Mouse (Mus musculus) forebrain, embryonic 14.5 days (tissue): ENCODE measurements around the gene Ctsl. TPM values are rescaled to one million over a fixed set of nuclear protein-coding genes. Genes with fewer than 3 reads are reported as not detected.

Experiments
- ATAC-seq: fragments of 200-750 bp; cut with Nextera tagmentation; 2 replicates; pipeline ENCODE4 v1.8.0; 2017; ENCODE audit warnings: mild to moderate bottlenecking, moderate library complexity
- DNase-seq: peaks from one replicate; pipeline ENCODE4 v3.0.0-alpha.2; 2015; ENCODE audit warnings: low spot score
- H3K27ac ChIP-seq: fragments of 300-500 bp; sonication (generic); 2 replicates; pipeline ENCODE4 v1.5.1; 2014; ENCODE audit warnings: low read depth, mild to moderate bottlenecking, control low read depth, low read length, moderate library complexity
- H3K27me3 ChIP-seq: fragments of 300-500 bp; sonication (generic); replicated peaks from 2 replicates; pipeline ENCODE4 v1.6.1; 2014; ENCODE audit warnings: low read length, control low read depth, mixed read lengths; ENCODE audit not compliant: control insufficient read depth, insufficient read depth
- H3K36me3 ChIP-seq: fragments of 300-500 bp; sonication (generic); 2 replicates; pipeline ENCODE4 v1.6.1; 2014; ENCODE audit warnings: low read length, control low read depth; ENCODE audit not compliant: control insufficient read depth, insufficient read depth
- H3K4me1 ChIP-seq: fragments of 300-500 bp; sonication (generic); 2 replicates; pipeline ENCODE4 v1.6.1; 2014; ENCODE audit warnings: antibody characterized with exemption, low read length, control low read depth; ENCODE audit not compliant: control insufficient read depth, insufficient read depth
- H3K4me2 ChIP-seq: fragments of 300-500 bp; sonication (generic); 2 replicates; pipeline ENCODE4 v1.6.1; 2014; ENCODE audit warnings: mild to moderate bottlenecking, control low read depth, low read length
- H3K4me3 ChIP-seq: fragments of 300-500 bp; sonication (generic); 2 replicates; pipeline ENCODE4 v1.5.1; 2014; ENCODE audit warnings: low read depth, low read length, control low read depth
- H3K9ac ChIP-seq: fragments of 300-500 bp; sonication (generic); 2 replicates; pipeline ENCODE4 v1.6.1; 2014; ENCODE audit warnings: mild to moderate bottlenecking, low read length, control low read depth, moderate library complexity
- H3K9me3 ChIP-seq: fragments of 300-500 bp; sonication (generic); replicated peaks from 2 replicates; pipeline ENCODE4 v1.6.1; 2016; ENCODE audit warnings: low read length, control low read depth, mixed read lengths; ENCODE audit not compliant: control insufficient read depth
- WGBS: fragments of 180-500 bp; shearing (Covaris S2); extraction: QIAGEN DNeasy Blood & Tissue Kit; methylation state at CpG from one replicate; pipeline ENCODE4 v1.1.7; 2014; 5-methylcytosine and 5-hydroxymethylcytosine counted together
- polyA plus RNA-seq: library from polyadenylated mRNA; unstranded; fragments of >200 nt; fragmentation: Nextera tagmentation; extraction: Ambion mirVana; gene quantifications from 2 replicates; pipeline ENCODE4 v1.2.1, GENCODE M21; 2014

Gene Ctsl
- polyA plus RNA-seq, 1 experiment from 2014 or later, result 124 TPM

- H3K4me1 ChIP-seq, result no peaks in the 10 kb centered on the region
- peak; percentile 44; the same call in 1 of the 2 replicates for ATAC-seq
- H3K4me3 ChIP-seq, result peak overlapping the region; percentile 37
- H3K9ac ChIP-seq, result peak overlapping the region; percentile 61
- H3K9me3 ChIP-seq, result no peaks in the 10 kb centered on the region
- WGBS, result 16% methylated on average over 10 of the region's 10 CpGs
- peak overlapping the region; percentile 67 for H3K4me2 ChIP-seq
- no peak overlapping the region for H3K27ac ChIP-seq
- H3K27me3 ChIP-seq, result no peaks in the 10 kb centered on the region
- DNase-seq, result peak; percentile 34
- no peaks in the 10 kb centered on the region for H3K36me3 ChIP-seq
Measured at GRCm38 (mm10) chr13:64343598-64343997, 27.1 kb downstream of the Ctsl start.

- 59% methylated on average over 4 of the region's 4 CpGs for WGBS
- no peak overlapping the region for H3K4me2 ChIP-seq
- no peak overlapping the region for H3K27ac ChIP-seq
- no peak for DNase-seq
- H3K9me3 ChIP-seq, result no peaks in the 10 kb centered on the region
- H3K27me3 ChIP-seq, result no peaks in the 10 kb centered on the region
- no peaks in the 10 kb centered on the region for H3K4me1 ChIP-seq
- H3K4me3 ChIP-seq, result no peak overlapping the region
- no peaks in the 10 kb centered on the region for H3K36me3 ChIP-seq
- no peak for ATAC-seq
- H3K9ac ChIP-seq, result no peak overlapping the region
Measured at GRCm38 (mm10) chr13:64335546-64336132, 35.1 kb downstream of the Ctsl start.

GRCm38 (mm10) chr13:64333102-64333501, 37.6 kb downstream of the Ctsl start:
- H3K4me2 ChIP-seq, result no peak overlapping the region

GRCm38 (mm10) chr13:64332321-64332720, 38.4 kb downstream of the Ctsl start:
- Histone ChIP-seq H3K4me2 (no peak overlapping the region), H3K4me1 (no peaks in the 10 kb centered on the region), H3K9me3 (no peaks in the 10 kb centered on the region), H3K4me3 (no peak overlapping the region), H3K27ac (no peak overlapping the region), H3K36me3 (no peaks in the 10 kb centered on the region), H3K9ac (no peak overlapping the region), H3K27me3 (no peaks in the 10 kb centered on the region)
- 87% methylated on average over 6 of the region's 6 CpGs for WGBS
- no peak for ATAC-seq
- DNase-seq, result no peak

More at GRCm38 (mm10) chr13:64333102-64333501, 37.6 kb downstream of the Ctsl start:
- Histone ChIP-seq H3K4me3 (no peak overlapping the region), H3K4me1 (no peaks in the 10 kb centered on the region), H3K9me3 (no peaks in the 10 kb centered on the region), H3K9ac (no peak overlapping the region), H3K27ac (no peak overlapping the region), H3K27me3 (no peaks in the 10 kb centered on the region), H3K36me3 (no peaks in the 10 kb centered on the region)
- 89% methylated on average over 3 of the region's 3 CpGs for WGBS
- DNase-seq, result no peak
- no peak for ATAC-seq

- WGBS, result 88% methylated on average over 8 of the region's 8 CpGs
- DNase-seq (no peak), ATAC-seq (no peak)
- Histone ChIP-seq H3K36me3 (no peaks in the 10 kb centered on the region), H3K4me3 (no peak overlapping the region), H3K4me2 (no peak overlapping the region), H3K9me3 (no peaks in the 10 kb centered on the region), H3K9ac (no peak overlapping the region), H3K27ac (no peak overlapping the region), H3K27me3 (no peaks in the 10 kb centered on the region), H3K4me1 (no peaks in the 10 kb centered on the region)
Measured at GRCm38 (mm10) chr13:64322561-64323281, 48.0 kb downstream of the Ctsl start.

- Histone ChIP-seq H3K36me3 (no peaks in the 10 kb centered on the region), H3K4me3 (no peak overlapping the region), H3K9ac (no peak overlapping the region), H3K27me3 (no peaks in the 10 kb centered on the region), H3K4me2 (no peak overlapping the region), H3K4me1 (no peaks in the 10 kb centered on the region), H3K9me3 (no peaks in the 10 kb centered on the region), H3K27ac (no peak overlapping the region)
- DNase-seq (no peak), ATAC-seq (no peak)
- WGBS, result 84% methylated on average over 8 of the region's 8 CpGs
Measured at GRCm38 (mm10) chr13:64320334-64320733, 50.4 kb downstream of the Ctsl start.

- no peaks in the 10 kb centered on the region for H3K4me1 ChIP-seq
- ATAC-seq, result no peak
- no peaks in the 10 kb centered on the region for H3K36me3 ChIP-seq
- no peak overlapping the region for H3K4me3 ChIP-seq
- H3K27ac ChIP-seq, result no peak overlapping the region
- no peak overlapping the region for H3K4me2 ChIP-seq
- DNase-seq, result no peak
- no peaks in the 10 kb centered on the region for H3K27me3 ChIP-seq
- no peaks in the 10 kb centered on the region for H3K9me3 ChIP-seq
- no peak overlapping the region for H3K9ac ChIP-seq
Measured at GRCm38 (mm10) chr13:64319782-64320181, 50.9 kb downstream of the Ctsl start.

- DNase-seq, result peak; percentile 5
- no peaks in the 10 kb centered on the region for H3K36me3 ChIP-seq
- H3K9ac ChIP-seq, result no peak overlapping the region
- no peaks in the 10 kb centered on the region for H3K27me3 ChIP-seq
- H3K27ac ChIP-seq, result no peak overlapping the region
- no peak overlapping the region for H3K4me3 ChIP-seq
- 51% methylated on average over 2 of the region's 2 CpGs for WGBS
- no peak for ATAC-seq
- no peaks in the 10 kb centered on the region for H3K9me3 ChIP-seq
- H3K4me2 ChIP-seq, result no peak overlapping the region
- H3K4me1 ChIP-seq, result no peaks in the 10 kb centered on the region
Measured at GRCm38 (mm10) chr13:64318355-64318754, 52.3 kb downstream of the Ctsl start.

- H3K9ac ChIP-seq, result no peak overlapping the region
- DNase-seq, result peak; percentile 87
Measured at GRCm38 (mm10) chr13:64315483-64316050, 55.1 kb downstream of the Ctsl start.

More at GRCm38 (mm10) chr13:64315483-64316050, 55.1 kb downstream of the Ctsl start:
- ATAC-seq, result no peak
- H3K4me1 ChIP-seq, result no peaks in the 10 kb centered on the region
- no peaks in the 10 kb centered on the region for H3K9me3 ChIP-seq
- H3K36me3 ChIP-seq, result no peaks in the 10 kb centered on the region
- no peak overlapping the region for H3K4me3 ChIP-seq
- WGBS, result under 1% methylated on average over 3 of the region's 3 CpGs
- no peak overlapping the region for H3K27ac ChIP-seq
- H3K27me3 ChIP-seq, result no peaks in the 10 kb centered on the region
- no peak overlapping the region for H3K4me2 ChIP-seq
